Mouse (Mus musculus) retina, postnatal 7 days (tissue): ENCODE results near the gene Rpap3.
"Not testable (repeated sequence)": the region's sequence is repeated elsewhere in the genome, so short reads cannot be mapped to it uniquely, and the experiment has no call there.

Experiments
- DNase-seq: peaks from one replicate; pipeline ENCODE4 v3.0.0-alpha.2; 2012; ENCODE audit warnings: low read depth, low spot score

The Rpap3 gene

GRCm38 (mm10) chr15:97693411-97693810, 12.2 kb downstream of the Rpap3 start:
- no peak for DNase-seq

- DNase-seq = no peak
Observed at GRCm38 (mm10) chr15:97684118-97684517, 21.5 kb downstream of the Rpap3 start.

GRCm38 (mm10) chr15:97682053-97682452, 23.6 kb downstream of the Rpap3 start:
- DNase-seq = no peak

- DNase-seq = no peak
Observed at GRCm38 (mm10) chr15:97679991-97680681, 25.5 kb downstream of the Rpap3 start.

- DNase-seq = no peak
Observed at GRCm38 (mm10) chr15:97677341-97677740, 28.3 kb downstream of the Rpap3 start.

GRCm38 (mm10) chr15:97675927-97676326, 29.7 kb downstream of the Rpap3 start:
- DNase-seq = no peak

- no peak for DNase-seq
Observed at GRCm38 (mm10) chr15:97674423-97674822, 31.2 kb downstream of the Rpap3 start.

- DNase-seq = no peak
Observed at GRCm38 (mm10) chr15:97673256-97674000, 32.2 kb downstream of the Rpap3 start.

- no peak for DNase-seq
Observed at GRCm38 (mm10) chr15:97672211-97672765, 33.3 kb downstream of the Rpap3 start.

- DNase-seq = no peak
Observed at GRCm38 (mm10) chr15:97670554-97670953, 35.1 kb downstream of the Rpap3 start.

- not testable (repeated sequence) for DNase-seq
Observed at GRCm38 (mm10) chr15:97668158-97668877, 37.3 kb downstream of the Rpap3 start.

GRCm38 (mm10) chr15:97667437-97667836, 38.2 kb downstream of the Rpap3 start:
- DNase-seq = peak; percentile 56

GRCm38 (mm10) chr15:97666457-97666770, 39.2 kb downstream of the Rpap3 start:
- DNase-seq = no peak

- DNase-seq = no peak
Observed at GRCm38 (mm10) chr15:97665770-97666456, 39.7 kb downstream of the Rpap3 start.

- no peak for DNase-seq
Observed at GRCm38 (mm10) chr15:97664981-97665668, 40.5 kb downstream of the Rpap3 start.

GRCm38 (mm10) chr15:97663750-97664406, 41.7 kb downstream of the Rpap3 start:
- DNase-seq = peak; percentile 73

GRCm38 (mm10) chr15:97658755-97659116, 46.9 kb downstream of the Rpap3 start:
- no peak for DNase-seq

GRCm38 (mm10) chr15:97657856-97658754, 47.5 kb downstream of the Rpap3 start:
- DNase-seq = no peak

- DNase-seq = no peak
Observed at GRCm38 (mm10) chr15:97657420-97657819, 48.2 kb downstream of the Rpap3 start.

GRCm38 (mm10) chr15:97649726-97650125, 55.9 kb downstream of the Rpap3 start:
- no peak for DNase-seq
